Comparison of ENCODE assay signal across 8 mouse cellular contexts in the genomic region with DNA sequence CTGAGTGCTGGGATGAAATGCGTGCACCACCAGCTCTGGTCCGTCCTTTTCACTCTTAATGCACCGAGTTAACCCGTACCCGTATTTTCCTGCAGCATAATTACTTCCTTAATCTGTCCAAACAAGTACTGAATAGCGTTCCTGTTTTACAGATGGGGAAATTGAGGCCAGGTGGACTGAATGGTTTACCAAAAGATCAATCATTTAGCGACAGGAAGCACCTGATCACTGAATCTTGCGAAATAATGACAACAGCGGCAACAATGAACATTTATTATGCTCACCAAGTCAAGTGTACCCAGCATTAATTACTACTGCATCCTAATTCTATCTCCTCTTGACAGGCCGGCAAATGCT. TPM values are rescaled to one million over a fixed set of nuclear protein-coding genes. Genes with fewer than 3 reads are reported as not detected.
DNase-seq lines count a peak whose midpoint lies in the region; ATAC-seq lines count a peak whose summit lies in the region.

A gene (plus strand): TSS at position 258 of the 357 bp plus-strand sequence.

- H3K4me1 ChIP-seq in lung, embryonic 16.5 days (replicated peaks; ENCODE audit: control insufficient read depth, insufficient read depth, low read length) = peaks cover 24% of the 10 kb centered on the region
- peaks cover 29% of the 10 kb centered on the region for H3K4me1 ChIP-seq in intestine, embryonic 15.5 days (replicated peaks)
- peaks cover 15% of the 10 kb centered on the region for H3K4me1 ChIP-seq in neural tube, embryonic 14.5 days (ENCODE audit: control insufficient read depth, insufficient read depth, low read length)

- no peaks in the 10 kb centered on the region for H3K36me3 ChIP-seq in lung, embryonic 16.5 days (ENCODE audit: control insufficient read depth, insufficient read depth, low read length)
- H3K36me3 ChIP-seq in intestine, embryonic 15.5 days = no peaks in the 10 kb centered on the region
- H3K36me3 ChIP-seq in neural tube, embryonic 14.5 days (ENCODE audit: control insufficient read depth, insufficient read depth, low read length) = no peaks in the 10 kb centered on the region

- no peaks in the 10 kb centered on the region for H3K9me3 ChIP-seq in lung, embryonic 16.5 days (ENCODE audit: control insufficient read depth, low read length)
- H3K9me3 ChIP-seq in intestine, embryonic 15.5 days = no peaks in the 10 kb centered on the region
- H3K9me3 ChIP-seq in neural tube, embryonic 14.5 days (ENCODE audit: control insufficient read depth, low read length) = no peaks in the 10 kb centered on the region

- peak within 1 kb of the TSS; percentile 97 for H3K4me2 ChIP-seq in lung, embryonic 16.5 days (ENCODE audit: low read depth, low read length)
- peak within 1 kb of the TSS; percentile 97 for H3K4me2 ChIP-seq in intestine, embryonic 15.5 days (replicated peaks)
- H3K4me2 ChIP-seq in neural tube, embryonic 14.5 days (ENCODE audit: low read depth, low read length) = peak within 1 kb of the TSS; percentile 96

- 22% methylated on average over 10 of the region's 10 CpGs for whole genome bisulfite sequencing in lung, embryonic 16.5 days
- 34% methylated on average over 10 of the region's 10 CpGs for WGBS in intestine, embryonic 15.5 days
- 17% methylated on average over 10 of the region's 10 CpGs for WGBS in neural tube, embryonic 14.5 days

- peaks cover 8% of the 10 kb centered on the region; the same call in 1 of the 2 replicates for H3K27me3 ChIP-seq in lung, embryonic 16.5 days (ENCODE audit: control insufficient read depth, insufficient read depth, low read depth, low read length)
- no peaks in the 10 kb centered on the region for H3K27me3 ChIP-seq in intestine, embryonic 15.5 days (replicated peaks)
- H3K27me3 ChIP-seq in neural tube, embryonic 14.5 days (ENCODE audit: control insufficient read depth, insufficient read depth, low read length) = peaks cover 27% of the 10 kb centered on the region; the same call in 1 of the 2 replicates

- H3K4me3 ChIP-seq in lung, embryonic 16.5 days (ENCODE audit: low read length) = peak within 1 kb of the TSS; percentile 65
- H3K4me3 ChIP-seq in intestine, embryonic 15.5 days (replicated peaks) = peak within 1 kb of the TSS; percentile 60
- H3K4me3 ChIP-seq in neural tube, embryonic 14.5 days (ENCODE audit: low read depth, low read length) = peak within 1 kb of the TSS; percentile 48

- ATAC-seq in lung, embryonic 16.5 days (ENCODE audit: low read depth) = no peak
- ATAC-seq in erythroblast, adult 5-6 weeks (replicated peaks; ENCODE audit: low FRiP score, poor library complexity, severe bottlenecking) = no peak
- no peak for ATAC-seq in intestine, embryonic 15.5 days
- ATAC-seq in neural tube, embryonic 14.5 days (ENCODE audit: low read depth) = no peak

- H3K9ac ChIP-seq in lung, embryonic 16.5 days (ENCODE audit: low read length) = peak within 1 kb of the TSS; percentile 75
- peak within 1 kb of the TSS; percentile 77 for H3K9ac ChIP-seq in intestine, embryonic 15.5 days
- peak within 1 kb of the TSS; percentile 25; the same call in 1 of the 2 replicates for H3K9ac ChIP-seq in neural tube, embryonic 14.5 days (replicated peaks; ENCODE audit: low read depth, low read length)

- no peak for DNase-seq in lung, postnatal 4 days
- no peak for DNase-seq in right cerebral cortex, postnatal 25 days
- no peak for DNase-seq in cerebellum, adult 18-20 months
- no peak for DNase-seq in kidney, postnatal 36 days

- peak within 1 kb of the TSS; percentile 74 for H3K27ac ChIP-seq in lung, embryonic 16.5 days (ENCODE audit: low read length)
- peak within 1 kb of the TSS; percentile 91 for H3K27ac ChIP-seq in intestine, embryonic 15.5 days
- no peak within 1 kb of the TSS for H3K27ac ChIP-seq in neural tube, embryonic 14.5 days (ENCODE audit: low read depth, low read length)

RNA-seq across cellular contexts. Expression of the gene that starts here (rescaled TPM):
- polyA plus RNA-seq in lung, embryonic 16.5 days (2015; fragmentation: Nextera tagmentation; extraction: Ambion mirVana) = 16.5 and 20.4 TPM in 2 replicates
- total RNA-seq in erythroblast, adult 5-6 weeks (2015; ENCODE audit: low replicate concordance) = 756 and 864 TPM in 2 replicates
- 516 and 701 TPM in 2 replicates for total RNA-seq in erythroblast, adult 5-6 weeks (2017; ENCODE audit: low replicate concordance)
- 15.0 and 16.3 TPM in 2 replicates for polyA plus RNA-seq in intestine, embryonic 15.5 days (2015; fragmentation: Nextera tagmentation; extraction: Ambion mirVana)
- 0.63 and 1.8 TPM in 2 replicates for polyA plus RNA-seq in neural tube, embryonic 14.5 days (2014; fragmentation: Nextera tagmentation; extraction: Ambion mirVana)

Comparison
In these comparisons a context has a peak if more than half of its experiments do, and no peak if none do; other contexts are left out.
1. H3K9ac ChIP-seq: peak in every context shown above with its lines; median percentile 77 in intestine, embryonic 15.5 days; 75 in lung, embryonic 16.5 days; 25 in neural tube, embryonic 14.5 days.